Mouse (Mus musculus): ENCODE measurements around the gene Ahsg.
"Not testable (repeated sequence)": the region's sequence is repeated elsewhere in the genome, so short reads cannot be mapped to it uniquely, and the experiment has no call there.

The Ahsg gene

GRCm38 (mm10) chr16:22939120-22939695 is 48.1 kb downstream of the Ahsg start:
- DNase-seq (ENCODE audit: low spot score in 2 of 2), result no peak

GRCm38 (mm10) chr16:22941825-22942476 is 50.9 kb downstream of the Ahsg start:
- DNase-seq (ENCODE audit: low spot score in 2 of 2), result not testable (repeated sequence)

- DNase-seq (ENCODE audit: low spot score in 2 of 2), result no peak
Measured at GRCm38 (mm10) chr16:22947371-22947770, 56.3 kb downstream of the Ahsg start.
